Mouse (Mus musculus) embryonic facial prominence, embryonic 11.5 days (tissue): Measurements from ENCODE around the gene Ltv1. TPM values are rescaled to one million over a fixed set of nuclear protein-coding genes. Genes with fewer than 3 reads are reported as not detected.

Source experiments
- ATAC-seq: fragments of 200-750 bp; cut with Nextera tagmentation; replicated peaks from 2 replicates; pipeline ENCODE4 v1.8.0; 2017; ENCODE audit warnings: low read depth; ENCODE audit not compliant: insufficient number of reproducible peaks, low FRiP score, low TSS enrichment
- DNase-seq: peaks from one replicate; pipeline ENCODE4 v3.0.0-alpha.2; 2015; ENCODE audit warnings: low spot score
- H3K27ac ChIP-seq: fragments of 300-500 bp; sonication (generic); replicated peaks from 2 replicates; pipeline ENCODE4 v1.5.1; 2014; ENCODE audit warnings: mild to moderate bottlenecking, low read depth, low read length, control low read depth
- H3K27me3 ChIP-seq: fragments of 300-500 bp; sonication (generic); 2 replicates; pipeline ENCODE4 v1.6.1; 2014; ENCODE audit warnings: mild to moderate bottlenecking, low read length, moderate library complexity, mixed read lengths; ENCODE audit not compliant: control insufficient read depth, insufficient read depth
- H3K36me3 ChIP-seq: fragments of 300-500 bp; sonication (generic); replicated peaks from 2 replicates; pipeline ENCODE4 v1.6.1; 2014; ENCODE audit warnings: low read depth, mild to moderate bottlenecking, low read length, moderate library complexity, mixed read lengths; ENCODE audit not compliant: control insufficient read depth, insufficient read depth
- H3K4me1 ChIP-seq: fragments of 300-500 bp; sonication (generic); 2 replicates; pipeline ENCODE4 v1.6.1; 2014; ENCODE audit warnings: low read length, mixed read lengths; ENCODE audit not compliant: control insufficient read depth, insufficient read depth
- H3K4me2 ChIP-seq: fragments of 300-500 bp; sonication (generic); 2 replicates; pipeline ENCODE4 v1.6.1; 2014; ENCODE audit warnings: low read depth, mild to moderate bottlenecking, control low read depth, low read length, moderate library complexity
- H3K4me3 ChIP-seq: fragments of 300-500 bp; sonication (generic); 2 replicates; pipeline ENCODE4 v1.5.1; 2014; ENCODE audit warnings: low read depth, low read length, control low read depth
- H3K9ac ChIP-seq: fragments of 300-500 bp; sonication (generic); replicated peaks from 2 replicates; pipeline ENCODE4 v1.6.1; 2014; ENCODE audit warnings: mild to moderate bottlenecking, control low read depth, low read length
- H3K9me3 ChIP-seq: fragments of 300-500 bp; sonication (generic); replicated peaks from 2 replicates; pipeline ENCODE4 v1.6.1; 2016; ENCODE audit warnings: mild to moderate bottlenecking, low read length, inconsistent platforms, mixed read lengths; ENCODE audit not compliant: control insufficient read depth
- WGBS: fragments of 180-500 bp; shearing (Covaris S2); extraction: QIAGEN DNeasy Blood & Tissue Kit; methylation state at CpG from one replicate; pipeline ENCODE4 v1.1.7; 2014; 5-methylcytosine and 5-hydroxymethylcytosine counted together
- polyA plus RNA-seq: library from polyadenylated mRNA; unstranded; fragments of >200 nt; fragmentation: Nextera tagmentation; extraction: Ambion mirVana; gene quantifications from 2 replicates; pipeline ENCODE4 v1.2.1, GENCODE M21; 2014

Ltv1 gene
- polyA plus RNA-seq: 83.2 and 85.0 TPM in 2 replicates

DNA sequence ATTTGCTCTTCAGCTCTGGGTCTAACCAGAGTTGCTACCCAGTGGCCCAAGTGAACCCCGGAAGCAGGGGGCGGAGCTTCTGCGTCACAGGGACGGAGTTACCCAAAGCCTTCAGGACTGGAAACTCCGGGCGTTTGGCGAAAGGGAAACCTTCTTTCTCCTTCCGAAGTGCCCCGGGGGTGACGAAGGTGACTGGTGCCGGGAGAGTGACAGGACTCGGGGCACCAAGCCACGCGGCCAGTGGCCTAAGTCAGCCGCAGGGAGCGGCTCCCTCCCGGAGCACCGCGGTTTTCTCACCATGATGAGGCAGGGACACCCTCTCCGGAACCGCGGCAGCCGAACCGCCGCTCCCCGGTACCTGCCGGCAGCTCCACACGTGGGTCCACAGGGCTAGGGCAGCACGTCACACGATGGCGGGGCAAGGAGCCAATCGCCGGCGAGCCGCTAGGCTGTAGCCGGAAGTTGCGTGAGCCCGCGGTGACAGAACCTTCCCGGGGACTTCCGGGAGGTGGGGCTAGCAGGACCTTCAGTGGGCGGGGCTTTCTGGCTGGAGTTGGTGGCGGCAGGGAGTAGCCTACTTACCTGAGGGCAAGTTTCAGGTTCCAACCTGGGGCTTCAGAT, at the start of gene Ltv1:
Gene Ltv1, minus strand, starts transcription at position 438 of the 621 bp plus-strand sequence.
- Histone ChIP-seq H3K36me3 (no peaks in the 10 kb centered on the region), H3K9ac (peak within 1 kb of the TSS; percentile 68), H3K27me3 (no peaks in the 10 kb centered on the region), H3K9me3 (no peaks in the 10 kb centered on the region), H3K4me3 (peak within 1 kb of the TSS; percentile 72), H3K4me2 (peak within 1 kb of the TSS; percentile 72), H3K4me1 (no peaks in the 10 kb centered on the region), H3K27ac (no peak within 1 kb of the TSS)
- under 1% methylated on average over 43 of the region's 43 CpGs for WGBS
- peak; percentile 96 for DNase-seq
- peak; percentile 99 for ATAC-seq

DNA sequence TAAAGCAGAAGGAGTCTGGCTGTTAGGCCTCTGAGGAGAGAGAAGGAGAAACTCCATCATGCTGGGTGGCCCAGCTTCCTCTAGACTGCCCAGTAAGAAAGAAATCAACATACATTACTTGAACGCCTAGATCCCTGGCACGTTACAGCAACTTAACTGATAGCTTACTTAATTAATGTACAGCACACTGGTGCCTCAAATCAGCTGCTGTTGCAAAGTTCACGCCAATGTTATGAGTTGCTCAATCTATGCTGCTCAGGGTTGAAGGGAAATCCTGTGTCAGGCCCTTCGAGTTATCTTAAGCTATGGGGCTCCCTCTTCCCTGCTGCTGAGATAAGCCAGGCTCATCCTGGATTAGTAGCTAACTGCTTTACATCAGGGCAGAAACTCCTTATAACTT, 47.5 kb upstream of the Ltv1 start:
- Histone ChIP-seq H3K27me3 (no peaks in the 10 kb centered on the region), H3K36me3 (no peaks in the 10 kb centered on the region), H3K4me2 (no peak overlapping the region), H3K4me3 (no peak overlapping the region), H3K27ac (no peak overlapping the region), H3K9ac (no peak overlapping the region), H3K4me1 (no peaks in the 10 kb centered on the region), H3K9me3 (no peaks in the 10 kb centered on the region)
- 78% methylated on average over 4 of the region's 4 CpGs for WGBS
- ATAC-seq (no peak), DNase-seq (no peak)

DNA sequence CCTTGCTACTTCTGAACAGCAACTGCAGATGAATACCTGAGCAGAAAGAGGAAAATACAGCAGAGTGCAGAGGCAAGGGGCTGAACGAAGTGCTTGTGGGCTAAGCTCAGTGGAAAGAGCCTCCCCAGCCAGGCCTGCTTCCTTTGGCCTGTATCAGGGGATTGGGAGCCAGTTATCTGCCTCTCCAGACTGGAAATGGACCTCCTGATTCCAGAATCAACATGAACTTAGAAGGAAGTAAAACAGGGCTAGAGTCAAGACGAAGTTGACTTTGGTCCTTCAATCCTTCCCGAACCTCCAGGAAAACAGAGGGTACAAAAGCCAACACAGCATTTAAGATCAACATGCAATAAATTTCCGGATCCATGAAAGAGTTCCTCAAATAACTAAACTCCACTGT, 45.2 kb upstream of the Ltv1 start:
- H3K4me1 ChIP-seq: no peaks in the 10 kb centered on the region
- WGBS: 84% methylated on average over 4 of the region's 4 CpGs
- H3K9me3 ChIP-seq: no peaks in the 10 kb centered on the region
- no peak for ATAC-seq
- H3K27me3 ChIP-seq: no peaks in the 10 kb centered on the region
- H3K4me2 ChIP-seq: no peak overlapping the region
- no peak overlapping the region for H3K9ac ChIP-seq
- no peak overlapping the region for H3K27ac ChIP-seq
- no peaks in the 10 kb centered on the region for H3K36me3 ChIP-seq
- no peak for DNase-seq
- no peak overlapping the region for H3K4me3 ChIP-seq

DNA sequence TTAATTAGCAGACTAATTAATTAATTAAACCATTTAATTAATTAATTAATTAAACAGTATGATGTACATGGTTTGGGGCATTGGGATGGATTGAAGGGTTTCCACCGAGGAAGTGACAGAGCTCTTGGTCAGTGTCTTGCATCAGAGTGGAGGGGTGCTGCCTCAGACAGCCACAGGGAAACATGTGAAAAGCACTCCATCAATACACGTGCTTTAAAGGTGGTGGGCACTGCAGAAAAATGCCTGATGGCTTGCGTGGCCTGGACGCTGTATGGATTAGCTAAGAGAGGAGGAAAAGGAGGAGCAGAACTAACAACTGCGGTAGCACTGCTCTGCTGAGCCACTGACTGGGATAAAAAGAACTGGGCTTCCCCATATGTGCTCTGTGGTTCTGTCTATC, 43.9 kb upstream of the Ltv1 start:
- Histone ChIP-seq H3K9me3 (no peaks in the 10 kb centered on the region), H3K4me1 (no peaks in the 10 kb centered on the region), H3K27ac (no peak overlapping the region), H3K9ac (no peak overlapping the region), H3K36me3 (no peaks in the 10 kb centered on the region), H3K4me2 (no peak overlapping the region), H3K27me3 (no peaks in the 10 kb centered on the region), H3K4me3 (no peak overlapping the region)
- WGBS: 83% methylated on average over 5 of the region's 5 CpGs
- no peak for ATAC-seq
- no peak for DNase-seq

DNA sequence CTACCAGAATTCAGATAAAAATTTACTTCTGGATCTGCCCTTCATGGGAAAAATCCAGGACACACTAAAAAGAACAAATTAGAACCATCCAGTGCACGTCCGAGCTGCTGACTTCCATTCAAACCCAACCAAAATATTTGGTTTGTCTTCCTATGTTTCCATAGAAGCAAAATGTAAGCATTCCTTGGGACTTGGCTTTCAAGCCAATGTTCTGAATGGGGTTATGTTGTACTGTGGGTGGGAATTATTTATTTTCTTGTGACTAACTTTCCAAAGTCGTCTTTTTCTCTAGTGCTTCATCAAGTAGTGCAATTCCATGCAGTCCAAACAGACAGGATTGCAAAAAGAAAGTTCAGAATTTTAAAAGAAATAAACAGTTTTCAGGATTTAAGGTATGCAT, 41.5 kb upstream of the Ltv1 start:
- 68% methylated on average over 3 of the region's 3 CpGs for WGBS
- Histone ChIP-seq H3K27ac (no peak overlapping the region), H3K4me2 (no peak overlapping the region), H3K4me3 (no peak overlapping the region), H3K27me3 (no peaks in the 10 kb centered on the region), H3K4me1 (no peaks in the 10 kb centered on the region), H3K36me3 (no peaks in the 10 kb centered on the region), H3K9ac (no peak overlapping the region), H3K9me3 (no peaks in the 10 kb centered on the region)
- DNase-seq: no peak
- ATAC-seq: no peak

DNA sequence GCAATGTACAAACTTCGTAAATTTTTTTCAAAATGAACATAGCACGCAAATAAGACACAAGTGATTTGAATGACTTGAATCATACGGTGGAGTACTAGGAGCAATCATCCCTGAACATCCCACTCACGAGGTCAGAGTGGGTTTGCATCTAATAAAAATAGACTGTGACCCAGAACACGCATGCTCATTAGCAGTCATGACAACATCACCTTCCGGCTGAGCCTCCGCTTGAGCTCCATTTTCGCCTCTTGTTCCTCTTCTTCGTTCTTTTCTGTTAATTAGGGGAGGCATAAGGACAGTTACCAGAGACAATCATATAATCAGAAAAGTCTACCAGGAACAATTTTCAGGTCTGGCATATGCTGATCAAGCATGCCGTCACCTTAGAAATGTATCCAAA, 41.0 kb upstream of the Ltv1 start:
- DNase-seq (no peak), ATAC-seq (no peak)

DNA sequence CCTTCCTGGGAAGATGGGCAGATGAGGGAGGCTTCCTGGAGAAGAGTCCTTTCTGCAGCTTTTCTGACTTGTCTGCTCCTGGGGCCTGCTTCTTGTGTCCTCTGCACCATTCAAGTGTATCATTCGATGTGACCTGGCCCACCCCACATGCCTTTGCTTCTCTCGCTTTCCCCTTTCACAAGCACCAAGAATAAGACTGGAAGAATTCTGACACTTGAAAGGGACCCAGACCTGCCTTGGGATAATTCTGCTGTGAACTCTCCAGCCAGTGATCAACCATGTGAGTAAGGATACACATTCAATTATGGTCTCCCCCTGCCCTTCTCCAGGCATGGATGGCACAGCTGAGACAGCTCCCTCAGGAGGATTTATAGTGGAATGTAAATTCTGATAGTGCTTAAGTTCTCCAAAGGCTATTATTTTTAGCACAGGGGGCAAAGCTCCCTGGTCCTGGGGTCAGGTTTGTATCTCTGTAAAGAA, 40.2 kb upstream of the Ltv1 start:
- DNase-seq (no peak), ATAC-seq (no peak)
- Histone ChIP-seq H3K9me3 (no peaks in the 10 kb centered on the region), H3K36me3 (no peaks in the 10 kb centered on the region), H3K27me3 (no peaks in the 10 kb centered on the region), H3K9ac (no peak overlapping the region), H3K4me2 (no peak overlapping the region), H3K4me1 (no peaks in the 10 kb centered on the region), H3K27ac (no peak overlapping the region), H3K4me3 (no peak overlapping the region)
- 67% methylated on average over 2 of the region's 2 CpGs for WGBS

More for the DNA sequence above, 41.0 kb upstream of the Ltv1 start:
- H3K36me3 ChIP-seq: no peaks in the 10 kb centered on the region
- H3K4me3 ChIP-seq: no peak overlapping the region
- no peaks in the 10 kb centered on the region for H3K9me3 ChIP-seq
- no peaks in the 10 kb centered on the region for H3K27me3 ChIP-seq
- WGBS: 88% methylated on average over 10 of the region's 10 CpGs
- no peak overlapping the region for H3K9ac ChIP-seq
- no peaks in the 10 kb centered on the region for H3K4me1 ChIP-seq
- no peak overlapping the region for H3K27ac ChIP-seq
- no peak overlapping the region for H3K4me2 ChIP-seq

DNA sequence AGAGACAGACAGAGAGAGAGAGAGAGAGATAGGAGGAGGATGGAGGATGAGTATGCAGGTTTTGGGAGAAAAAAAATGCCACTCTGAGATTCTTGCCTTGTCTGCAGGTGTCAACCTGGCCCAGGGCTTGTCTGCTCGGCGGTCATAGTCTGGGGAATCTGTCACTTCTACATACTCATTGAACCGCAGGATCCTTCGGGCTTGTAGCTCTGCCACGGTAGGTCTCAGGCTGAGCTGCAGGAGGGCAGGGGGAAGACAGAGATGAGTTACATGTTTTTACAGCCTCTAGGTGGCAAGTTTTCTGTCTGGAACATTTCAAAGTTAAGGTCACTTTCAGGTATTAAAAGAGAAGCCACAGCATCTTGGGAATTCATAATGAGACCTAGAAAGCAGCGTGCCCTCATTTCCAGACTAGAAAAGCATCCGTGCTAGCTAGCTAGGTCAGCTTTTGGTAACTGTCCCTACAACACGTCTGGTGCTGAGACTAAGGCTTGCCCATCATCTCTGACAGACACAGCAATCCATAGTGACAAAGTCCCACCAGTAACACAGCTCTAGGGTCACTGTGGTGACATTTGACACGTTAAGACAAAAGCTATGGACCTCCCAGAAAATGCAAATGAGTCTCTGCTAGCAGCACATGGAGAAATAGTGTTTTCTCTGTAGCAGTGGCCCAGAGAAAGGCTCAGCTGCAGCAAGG, 39.6 kb upstream of the Ltv1 start:
- Histone ChIP-seq H3K9ac (no peak overlapping the region), H3K4me2 (no peak overlapping the region), H3K27me3 (no peaks in the 10 kb centered on the region), H3K36me3 (no peaks in the 10 kb centered on the region), H3K4me3 (no peak overlapping the region), H3K27ac (no peak overlapping the region), H3K9me3 (no peaks in the 10 kb centered on the region), H3K4me1 (no peaks in the 10 kb centered on the region)
- WGBS: 61% methylated on average over 9 of the region's 9 CpGs
- no peak for ATAC-seq
- no peak for DNase-seq
